Mouse (Mus musculus) heart, embryonic 12.5 days (tissue): Measurements from ENCODE around the gene Asic1. TPM values are rescaled to one million over a fixed set of nuclear protein-coding genes. Genes with fewer than 3 reads are reported as not detected.
A peak's percentile ranks its signal among the peaks of the same experiment; 100 is the strongest.

ENCODE experiments used
- ATAC-seq: fragments of 200-750 bp; cut with Nextera tagmentation; 2 replicates; pipeline ENCODE4 v1.8.0; 2017; ENCODE audit warnings: moderate TSS enrichment, moderate library complexity; ENCODE audit not compliant: insufficient number of reproducible peaks, low FRiP score
- H3K27ac ChIP-seq: fragments of 300-500 bp; sonication (generic); 2 replicates; pipeline ENCODE4 v1.5.1; 2016; ENCODE audit warnings: mild to moderate bottlenecking, moderate library complexity; ENCODE audit not compliant: poor library complexity, severe bottlenecking
- H3K27me3 ChIP-seq: fragments of 300-500 bp; sonication (generic); replicated peaks from 2 replicates; pipeline ENCODE4 v1.6.1; 2016; ENCODE audit warnings: mild to moderate bottlenecking, moderate library complexity
- H3K36me3 ChIP-seq: fragments of 300-500 bp; sonication (generic); 2 replicates; pipeline ENCODE4 v1.6.1; 2016; ENCODE audit warnings: mild to moderate bottlenecking, moderate library complexity
- H3K4me1 ChIP-seq: fragments of 300-500 bp; sonication (generic); replicated peaks from 2 replicates; pipeline ENCODE4 v1.6.1; 2016; ENCODE audit warnings: mild to moderate bottlenecking
- H3K4me2 ChIP-seq: fragments of 300-500 bp; sonication (generic); 2 replicates; pipeline ENCODE4 v1.6.1; 2016; ENCODE audit warnings: mild to moderate bottlenecking, moderate library complexity
- H3K4me3 ChIP-seq: fragments of 300-500 bp; sonication (generic); 2 replicates; pipeline ENCODE4 v1.5.1; 2016; ENCODE audit warnings: mild to moderate bottlenecking
- H3K9ac ChIP-seq: fragments of 300-500 bp; sonication (generic); 2 replicates; pipeline ENCODE4 v1.6.1; 2016; ENCODE audit warnings: mild to moderate bottlenecking, moderate library complexity
- H3K9me3 ChIP-seq: fragments of 300-500 bp; sonication (generic); replicated peaks from 2 replicates; pipeline ENCODE4 v1.6.1; 2016; ENCODE audit warnings: mild to moderate bottlenecking, moderate library complexity
- WGBS: fragments of 180-500 bp; shearing (Covaris S2); methylation state at CpG from one replicate; pipeline ENCODE4 v1.1.7; 2016; 5-methylcytosine and 5-hydroxymethylcytosine counted together
- polyA plus RNA-seq: library from polyadenylated mRNA; unstranded; fragments of >200 nt; fragmentation: Nextera tagmentation; extraction: Ambion mirVana; gene quantifications from 2 replicates; pipeline ENCODE4 v1.2.1, GENCODE M21; 2016

Asic1 gene
- polyA plus RNA-seq, 1 experiment from 2014 or later, result 2.6 TPM

GRCm38 (mm10) chr15:99703104-99703503 is 32.9 kb downstream of the Asic1 start:
- peaks cover 48% of the 10 kb centered on the region for H3K4me1 ChIP-seq
- peak overlapping the region; percentile 90 for H3K9ac ChIP-seq
- H3K4me2 ChIP-seq, result peak overlapping the region; percentile 67
- H3K27ac ChIP-seq, result peak overlapping the region; percentile 96
- H3K27me3 ChIP-seq, result 0 out of 2 replicates have a peak, but pooled peaks cover 5% of the 10 kb centered on the region
- 67% methylated on average over 9 of the region's 9 CpGs for WGBS
- H3K4me3 ChIP-seq, result peak overlapping the region; percentile 79
- H3K9me3 ChIP-seq, result no peaks in the 10 kb centered on the region
- ATAC-seq, result no peak
- H3K36me3 ChIP-seq, result peaks cover 35% of the 10 kb centered on the region

- peak overlapping the region; percentile 67 for H3K4me2 ChIP-seq
- peak overlapping the region; percentile 65 for H3K9ac ChIP-seq
- peaks cover 46% of the 10 kb centered on the region for H3K4me1 ChIP-seq
Measured at GRCm38 (mm10) chr15:99703676-99704040, 33.5 kb downstream of the Asic1 start.

GRCm38 (mm10) chr15:99704041-99704681 is 34.0 kb downstream of the Asic1 start:
- peak overlapping the region; percentile 96 for H3K27ac ChIP-seq
- H3K4me1 ChIP-seq, result peaks cover 42% of the 10 kb centered on the region
- H3K27me3 ChIP-seq, result no peaks in the 10 kb centered on the region
- peak overlapping the region; percentile 67 for H3K4me2 ChIP-seq
- no peak for ATAC-seq
- H3K9ac ChIP-seq, result peak overlapping the region; percentile 65
- H3K4me3 ChIP-seq, result peak overlapping the region; percentile 30
- WGBS, result 37% methylated on average over 23 of the region's 23 CpGs
- peaks cover 46% of the 10 kb centered on the region for H3K36me3 ChIP-seq
- no peaks in the 10 kb centered on the region for H3K9me3 ChIP-seq

More at GRCm38 (mm10) chr15:99703676-99704040, 33.5 kb downstream of the Asic1 start:
- H3K36me3 ChIP-seq, result peaks cover 41% of the 10 kb centered on the region
- H3K9me3 ChIP-seq, result no peaks in the 10 kb centered on the region
- peak overlapping the region; percentile 30; the same call in 1 of the 2 replicates for H3K4me3 ChIP-seq
- H3K27me3 ChIP-seq, result 0 out of 2 replicates have a peak, but pooled peaks cover 1% of the 10 kb centered on the region
- H3K27ac ChIP-seq, result peak overlapping the region; percentile 96
- ATAC-seq, result no peak
- 65% methylated on average over 5 of the region's 5 CpGs for WGBS

- H3K4me3 ChIP-seq, result peak overlapping the region; percentile 30
- no peaks in the 10 kb centered on the region for H3K9me3 ChIP-seq
- H3K27ac ChIP-seq, result peak overlapping the region; percentile 96
- no peaks in the 10 kb centered on the region for H3K27me3 ChIP-seq
- WGBS, result 17% methylated on average over 7 of the region's 7 CpGs
- peaks cover 53% of the 10 kb centered on the region for H3K36me3 ChIP-seq
- peak overlapping the region; percentile 65 for H3K9ac ChIP-seq
- H3K4me1 ChIP-seq, result peaks cover 42% of the 10 kb centered on the region
- ATAC-seq, result no peak
- peak overlapping the region; percentile 67 for H3K4me2 ChIP-seq
Measured at GRCm38 (mm10) chr15:99704881-99705280, 34.7 kb downstream of the Asic1 start.

- Histone ChIP-seq H3K9me3 (no peaks in the 10 kb centered on the region), H3K9ac (peak within 1 kb of the TSS; percentile 65), H3K4me2 (peak within 1 kb of the TSS; percentile 67), H3K4me1 (peaks cover 46% of the 10 kb centered on the region), H3K4me3 (peak within 1 kb of the TSS; percentile 30), H3K36me3 (peaks cover 60% of the 10 kb centered on the region), H3K27me3 (no peaks in the 10 kb centered on the region), H3K27ac (peak within 1 kb of the TSS; percentile 96)
- 62% methylated on average over 11 of the region's 11 CpGs for WGBS
- no peak for ATAC-seq
Measured at GRCm38 (mm10) chr15:99705440-99706048, 35.4 kb downstream of the Asic1 start, which contains the start of gene Gm17349. TSS of gene Gm17349 (minus strand) at chr15:99705490.

- 97% methylated on average over 13 of the region's 13 CpGs for WGBS
- H3K36me3 ChIP-seq, result peaks cover 86% of the 10 kb centered on the region
Measured at GRCm38 (mm10) chr15:99708176-99708575, 38.0 kb downstream of the Asic1 start.

GRCm38 (mm10) chr15:99710221-99711190 is 40.3 kb downstream of the Asic1 start:
- 85% methylated on average over 10 of the region's 10 CpGs for WGBS
- H3K27me3 ChIP-seq, result no peaks in the 10 kb centered on the region
- no peak overlapping the region for H3K27ac ChIP-seq
- no peaks in the 10 kb centered on the region for H3K9me3 ChIP-seq
- H3K4me3 ChIP-seq, result no peak overlapping the region
- no peak for ATAC-seq
- H3K9ac ChIP-seq, result no peak overlapping the region
- no peak overlapping the region for H3K4me2 ChIP-seq
- H3K36me3 ChIP-seq, result peaks cover 90% of the 10 kb centered on the region
- peaks cover 41% of the 10 kb centered on the region for H3K4me1 ChIP-seq

More at GRCm38 (mm10) chr15:99708176-99708575, 38.0 kb downstream of the Asic1 start:
- no peak overlapping the region for H3K27ac ChIP-seq
- H3K4me1 ChIP-seq, result peaks cover 43% of the 10 kb centered on the region
- ATAC-seq, result no peak
- H3K9ac ChIP-seq, result no peak overlapping the region
- no peaks in the 10 kb centered on the region for H3K9me3 ChIP-seq
- no peaks in the 10 kb centered on the region for H3K27me3 ChIP-seq
- H3K4me3 ChIP-seq, result no peak overlapping the region
- H3K4me2 ChIP-seq, result no peak overlapping the region

GRCm38 (mm10) chr15:99711491-99711890 is 41.3 kb downstream of the Asic1 start:
- Histone ChIP-seq H3K4me1 (peaks cover 44% of the 10 kb centered on the region), H3K9ac (no peak overlapping the region), H3K4me3 (no peak overlapping the region), H3K9me3 (no peaks in the 10 kb centered on the region), H3K36me3 (peaks cover 84% of the 10 kb centered on the region), H3K27me3 (no peaks in the 10 kb centered on the region), H3K4me2 (no peak overlapping the region), H3K27ac (no peak overlapping the region)
- WGBS, result 75% methylated on average over 3 of the region's 3 CpGs
- no peak for ATAC-seq

- H3K4me3 ChIP-seq, result no peak overlapping the region
- no peaks in the 10 kb centered on the region for H3K27me3 ChIP-seq
- H3K4me2 ChIP-seq, result no peak overlapping the region
- H3K9ac ChIP-seq, result peak overlapping the region; percentile 10
- peaks cover 71% of the 10 kb centered on the region for H3K36me3 ChIP-seq
- H3K27ac ChIP-seq, result peak overlapping the region; percentile 85
- H3K4me1 ChIP-seq, result peaks cover 53% of the 10 kb centered on the region
- H3K9me3 ChIP-seq, result no peaks in the 10 kb centered on the region
- 71% methylated on average over 13 of the region's 13 CpGs for WGBS
- ATAC-seq, result no peak
Measured at GRCm38 (mm10) chr15:99712666-99713559, 42.7 kb downstream of the Asic1 start.

GRCm38 (mm10) chr15:99713569-99713968 is 43.4 kb downstream of the Asic1 start:
- H3K4me2 ChIP-seq, result no peak overlapping the region
- H3K27ac ChIP-seq, result peak overlapping the region; percentile 85
- peaks cover 71% of the 10 kb centered on the region for H3K36me3 ChIP-seq
- no peaks in the 10 kb centered on the region for H3K27me3 ChIP-seq
- no peaks in the 10 kb centered on the region for H3K9me3 ChIP-seq
- no peak overlapping the region for H3K4me3 ChIP-seq
- 57% methylated on average over 3 of the region's 3 CpGs for WGBS
- peak overlapping the region; percentile 53 for H3K9ac ChIP-seq
- ATAC-seq, result peak; percentile 9; the same call in 1 of the 2 replicates
- H3K4me1 ChIP-seq, result peaks cover 53% of the 10 kb centered on the region
